ENCODE assay signal across 10 mouse cellular contexts in the genomic region with DNA sequence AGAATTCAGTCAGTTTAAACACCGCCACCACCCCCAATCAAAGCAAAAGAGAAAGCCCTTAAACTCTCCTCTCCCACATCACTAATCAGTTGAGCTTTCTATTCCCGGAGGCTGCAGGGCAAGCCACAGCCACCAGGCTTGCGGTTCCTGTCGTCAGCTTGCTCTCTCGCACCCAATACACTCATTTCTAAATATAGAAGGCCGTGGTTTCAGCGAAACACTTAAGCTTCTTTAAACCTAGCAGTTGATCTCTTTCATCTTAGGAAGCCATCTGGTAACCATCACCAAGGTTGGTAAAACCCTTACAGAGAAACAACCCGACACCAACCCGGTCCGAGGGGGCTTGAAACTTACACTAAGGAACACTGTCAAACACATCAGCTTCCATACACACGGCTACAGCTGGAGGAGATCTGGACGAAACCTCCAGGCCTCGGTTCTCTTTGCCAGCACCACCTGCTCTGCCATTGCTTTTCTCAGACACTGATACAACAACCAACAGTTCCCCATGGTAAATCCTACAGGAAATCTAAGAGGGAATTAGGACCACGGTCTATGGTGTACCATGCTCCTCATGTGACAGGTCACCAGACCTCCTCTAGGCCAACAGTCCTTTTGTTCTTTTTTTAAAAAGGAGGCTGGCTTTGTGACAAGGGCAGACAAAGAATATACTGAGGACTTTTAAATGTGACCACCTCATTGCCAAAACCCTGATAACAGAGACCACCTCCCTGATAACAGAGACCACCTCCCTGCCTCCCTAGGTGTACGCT. TPM values are rescaled to one million over a fixed set of nuclear protein-coding genes. Genes with fewer than 3 reads are reported as not detected.
DNase-seq lines count a peak whose midpoint lies in the region; ATAC-seq and TF ChIP-seq lines count a peak whose summit lies in the region.
"Had no signal": no experiment of that assay in that cellular context is flagged by ENCODE, and none has a peak within 500 bp of the region (broad histone marks: within the 10 kb centered on the region; RNA-seq: fewer than 3 reads in every experiment).

No protein-coding gene starts in this region.

- no peaks in the 10 kb centered on the region for H3K4me1 ChIP-seq in embryonic facial prominence, embryonic 14.5 days (ENCODE audit: control insufficient read depth, insufficient read depth, low read length)
- peaks cover 15% of the 10 kb centered on the region for H3K4me1 ChIP-seq in limb, embryonic 10.5 days
- no peaks in the 10 kb centered on the region for H3K4me1 ChIP-seq in stomach, embryonic 14.5 days (ENCODE audit: control insufficient read depth, insufficient read depth, low read length)
- H3K4me1 ChIP-seq: hindbrain, embryonic 15.5 days; lung, embryonic 15.5 days had no signal

- WGBS in embryonic facial prominence, embryonic 14.5 days = 35% methylated on average over 15 of the region's 15 CpGs
- 32% methylated on average over 15 of the region's 15 CpGs for WGBS in limb, embryonic 10.5 days
- WGBS in stomach, embryonic 14.5 days = 45% methylated on average over 15 of the region's 15 CpGs

- H3K36me3 ChIP-seq in embryonic facial prominence, embryonic 14.5 days (ENCODE audit: control insufficient read depth, insufficient read depth, low read length) = peaks cover 15% of the 10 kb centered on the region; the same call in 1 of the 2 replicates
- H3K36me3 ChIP-seq in limb, embryonic 10.5 days = peaks cover 19% of the 10 kb centered on the region
- H3K36me3 ChIP-seq in stomach, embryonic 14.5 days (ENCODE audit: control insufficient read depth, insufficient read depth, low read length) = no peaks in the 10 kb centered on the region; the same call in 1 of the 2 replicates
- H3K36me3 ChIP-seq: hindbrain, embryonic 15.5 days had no signal

- ATAC-seq in embryonic facial prominence, embryonic 14.5 days (ENCODE audit: low read depth) = peak; percentile 63
- ATAC-seq in stomach, embryonic 14.5 days (ENCODE audit: insufficient number of reproducible peaks, insufficient read depth, low FRiP score, low read depth) = peak; percentile 23; the same call in 1 of the 2 replicates

- no peak for DNase-seq in gastrocnemius, adult 2 months
- DNase-seq in gastrocnemius, postnatal 36 days = no peak
- peak; percentile 74 for DNase-seq in embryonic facial prominence, embryonic 14.5 days (ENCODE audit: low spot score)
- peak; percentile 50 for DNase-seq in limb, embryonic 10.5 days (ENCODE audit: low spot score)
- DNase-seq in layer of hippocampus, postnatal 10 days (ENCODE audit: low spot score in 2 of 2) = no peak
- DNase-seq in cerebellum, adult 18-20 months = no peak
- no peak for DNase-seq in c-Kit-positive CD71-positive TER-119-positive erythroid progenitor cells, embryonic 14.5 days (ENCODE audit: low spot score)

- peaks cover 6% of the 10 kb centered on the region; the same call in 1 of the 2 replicates for H3K9me3 ChIP-seq in embryonic facial prominence, embryonic 14.5 days (ENCODE audit: control insufficient read depth, low read length)
- H3K9me3 ChIP-seq in limb, embryonic 10.5 days (replicated peaks) = no peaks in the 10 kb centered on the region
- peaks cover 3% of the 10 kb centered on the region; the same call in 1 of the 2 replicates for H3K9me3 ChIP-seq in stomach, embryonic 14.5 days (ENCODE audit: control insufficient read depth, low read depth, low read length)
- H3K9me3 ChIP-seq: hindbrain, embryonic 15.5 days; lung, embryonic 15.5 days had no signal

- H3K27ac ChIP-seq in gastrocnemius, adult 2 months = peak overlapping the region; percentile 68
- no peak overlapping the region; the same call in 1 of the 2 replicates for H3K27ac ChIP-seq in embryonic facial prominence, embryonic 14.5 days (replicated peaks; ENCODE audit: low read depth, low read length)
- no peak overlapping the region for H3K27ac ChIP-seq in limb, embryonic 10.5 days
- H3K27ac ChIP-seq in stomach, embryonic 14.5 days (ENCODE audit: low read length) = no peak overlapping the region
- H3K27ac ChIP-seq: hindbrain, embryonic 15.5 days; lung, embryonic 15.5 days had no signal

- intact Hi-C loops in gastrocnemius, adult 2 months (cut with DNase I) = loop anchor here (2.0 kb wide), 1 partner anchor 17 kb away; no protein-coding TSS in a partner anchor
- intact Hi-C loops in gastrocnemius, postnatal 36 days (cut with DNase I) = no loop called here

- H3K27me3 ChIP-seq in embryonic facial prominence, embryonic 14.5 days (replicated peaks; ENCODE audit: control insufficient read depth, insufficient read depth, low read length) = no peaks in the 10 kb centered on the region
- H3K27me3 ChIP-seq in limb, embryonic 10.5 days (ENCODE audit: low read depth, poor library complexity, severe bottlenecking) = no peaks in the 10 kb centered on the region
- H3K27me3 ChIP-seq in stomach, embryonic 14.5 days (ENCODE audit: control insufficient read depth, insufficient read depth, low read length) = no peaks in the 10 kb centered on the region
- H3K27me3 ChIP-seq: hindbrain, embryonic 15.5 days; lung, embryonic 15.5 days had no signal

- peak overlapping the region; percentile 5; the same call in 1 of the 2 replicates for H3K4me2 ChIP-seq in embryonic facial prominence, embryonic 14.5 days (ENCODE audit: low read depth, low read length)
- H3K4me2 ChIP-seq in stomach, embryonic 14.5 days (replicated peaks; ENCODE audit: low read depth, low read length) = no peak overlapping the region
- H3K4me2 ChIP-seq: hindbrain, embryonic 15.5 days; lung, embryonic 15.5 days had no signal

- no peak overlapping the region for H3K4me3 ChIP-seq in gastrocnemius, adult 2 months
- no peak overlapping the region for H3K4me3 ChIP-seq in embryonic facial prominence, embryonic 14.5 days (ENCODE audit: low read depth, low read length)
- H3K4me3 ChIP-seq in limb, embryonic 10.5 days = no peak overlapping the region
- H3K4me3 ChIP-seq in stomach, embryonic 14.5 days (ENCODE audit: low read depth, low read length) = no peak overlapping the region
- H3K4me3 ChIP-seq: hindbrain, embryonic 15.5 days; lung, embryonic 15.5 days had no signal

- TF ChIP-seq CTCF in gastrocnemius, adult 2 months (IDR thresholded peaks at IDR 0.05) = no peak; the same call in 1 of the 2 replicates

- no peak overlapping the region for H3K9ac ChIP-seq in embryonic facial prominence, embryonic 14.5 days (ENCODE audit: low read depth, low read length)
- no peak overlapping the region for H3K9ac ChIP-seq in stomach, embryonic 14.5 days (replicated peaks; ENCODE audit: low read depth, low read length)
- H3K9ac ChIP-seq: hindbrain, embryonic 15.5 days; lung, embryonic 15.5 days had no signal

RNA-seq across cellular contexts. Expression of gene Riox2, which starts 46.1 kb away (rescaled TPM):
- 10 to 100 TPM; 11.6 to 15.2 TPM for total RNA-seq in gastrocnemius, adult 2 months (2021)
- total RNA-seq in gastrocnemius, postnatal 36 days (2021) = 10 to 100 TPM; 11.7 to 13.4 TPM
- 28.4 and 31.8 TPM in 2 replicates for polyA plus RNA-seq in embryonic facial prominence, embryonic 14.5 days (2014; fragmentation: Nextera tagmentation; extraction: Ambion mirVana)
- 36.6 and 40.6 TPM in 2 replicates for polyA plus RNA-seq in limb, embryonic 10.5 days (2016; fragmentation: Nextera tagmentation; extraction: Ambion mirVana)
- polyA plus RNA-seq in stomach, embryonic 14.5 days (2014; fragmentation: Nextera tagmentation; extraction: Ambion mirVana) = 38.3 and 38.7 TPM in 2 replicates
- 10 to 100 TPM; 10.5 to 12.6 TPM for total RNA-seq in layer of hippocampus, postnatal 10 days (2021)

Comparison
In these comparisons a context has a peak if more than half of its experiments do, and no peak if none do; other contexts are left out.
1. DNase-seq: peak in embryonic facial prominence, embryonic 14.5 days (single experiment) and limb, embryonic 10.5 days (single experiment); none in gastrocnemius, adult 2 months (single experiment), gastrocnemius, postnatal 36 days (0 of 2), layer of hippocampus, postnatal 10 days (0 of 2), cerebellum, adult 18-20 months (0 of 2) and c-Kit-positive CD71-positive TER-119-positive erythroid progenitor cells, embryonic 14.5 days (single experiment).